10 mouse cellular contexts compared by ENCODE assay signal in genomic region chr17:8801083-8801854, GRCm38 (mm10).
A peak's percentile ranks its signal among the peaks of the same experiment; 100 is the strongest.
DNase-seq lines count a peak whose midpoint lies in the region; ATAC-seq lines count a peak whose summit lies in the region.
"Had no signal": no experiment of that assay in that cellular context is flagged by ENCODE, and none has a peak within 500 bp of the region (broad histone marks: within the 10 kb centered on the region; RNA-seq: fewer than 3 reads in every experiment).

No protein-coding gene starts in this region.

- H3K36me3 ChIP-seq in embryonic facial prominence, embryonic 15.5 days, result no peaks in the 10 kb centered on the region
- no peaks in the 10 kb centered on the region for H3K36me3 ChIP-seq in heart, embryonic 13.5 days
- H3K36me3 ChIP-seq in liver, embryonic 13.5 days, result no peaks in the 10 kb centered on the region
- H3K36me3 ChIP-seq in neural tube, embryonic 12.5 days, result no peaks in the 10 kb centered on the region

- H3K4me3 ChIP-seq in embryonic facial prominence, embryonic 15.5 days (replicated peaks), result peak overlapping the region; percentile 69
- H3K4me3 ChIP-seq in heart, embryonic 13.5 days, result peak overlapping the region; percentile 71
- H3K4me3 ChIP-seq in liver, embryonic 13.5 days (replicated peaks), result peak overlapping the region; percentile 54
- peak overlapping the region; percentile 77 for H3K4me3 ChIP-seq in neural tube, embryonic 12.5 days

- peaks cover 73% of the 10 kb centered on the region for H3K27me3 ChIP-seq in embryonic facial prominence, embryonic 15.5 days
- peaks cover 93% of the 10 kb centered on the region for H3K27me3 ChIP-seq in heart, embryonic 13.5 days (replicated peaks)
- peaks cover 89% of the 10 kb centered on the region for H3K27me3 ChIP-seq in liver, embryonic 13.5 days
- peaks cover 36% of the 10 kb centered on the region for H3K27me3 ChIP-seq in neural tube, embryonic 12.5 days (replicated peaks)
- H3K27me3 ChIP-seq: CH12.LX had no signal

- H3K27ac ChIP-seq in embryonic facial prominence, embryonic 15.5 days (replicated peaks), result peak overlapping the region; percentile 45; the same call in 1 of the 2 replicates
- no peak overlapping the region for H3K27ac ChIP-seq in heart, embryonic 13.5 days (replicated peaks)
- H3K27ac ChIP-seq in liver, embryonic 13.5 days, result no peak overlapping the region
- H3K27ac ChIP-seq in neural tube, embryonic 12.5 days, result peak overlapping the region; percentile 82
- H3K27ac ChIP-seq: macrophage had no signal

- peak; percentile 18 to 26 for DNase-seq in spleen, postnatal 10 days (ENCODE audit: low spot score in 2 of 2)
- no peak for DNase-seq in spleen, postnatal 14 days (ENCODE audit: low spot score in 2 of 2)
- peak; percentile 85 for DNase-seq in kidney, postnatal 10 days
- peak; percentile 33 for DNase-seq in liver, embryonic 13.5 days
- DNase-seq in thymus, postnatal 0 days (ENCODE audit: low spot score), result peak; percentile 44

- no peaks in the 10 kb centered on the region for H3K9me3 ChIP-seq in embryonic facial prominence, embryonic 15.5 days (replicated peaks)
- no peaks in the 10 kb centered on the region for H3K9me3 ChIP-seq in heart, embryonic 13.5 days
- H3K9me3 ChIP-seq in liver, embryonic 13.5 days (replicated peaks), result no peaks in the 10 kb centered on the region
- H3K9me3 ChIP-seq in neural tube, embryonic 12.5 days, result no peaks in the 10 kb centered on the region

- peak overlapping the region; percentile 55 for H3K9ac ChIP-seq in embryonic facial prominence, embryonic 15.5 days
- H3K9ac ChIP-seq in heart, embryonic 13.5 days, result peak overlapping the region; percentile 79
- peak overlapping the region; percentile 22; the same call in 1 of the 2 replicates for H3K9ac ChIP-seq in liver, embryonic 13.5 days
- H3K9ac ChIP-seq in neural tube, embryonic 12.5 days, result peak overlapping the region; percentile 90

- ATAC-seq in embryonic facial prominence, embryonic 15.5 days (ENCODE audit: insufficient number of reproducible peaks, low FRiP score, low TSS enrichment, low read depth), result peak; percentile 78
- peak; percentile 72 for ATAC-seq in heart, embryonic 13.5 days (ENCODE audit: extremely low read depth, insufficient number of reproducible peaks, low FRiP score, low TSS enrichment)
- peak; percentile 61 for ATAC-seq in liver, embryonic 13.5 days (ENCODE audit: low read depth)
- peak; percentile 81 for ATAC-seq in neural tube, embryonic 12.5 days (ENCODE audit: low FRiP score, low read depth)

- peaks cover 36% of the 10 kb centered on the region for H3K4me1 ChIP-seq in embryonic facial prominence, embryonic 15.5 days
- peaks cover 27% of the 10 kb centered on the region for H3K4me1 ChIP-seq in heart, embryonic 13.5 days
- peaks cover 5% of the 10 kb centered on the region; the same call in 1 of the 2 replicates for H3K4me1 ChIP-seq in liver, embryonic 13.5 days (replicated peaks)
- H3K4me1 ChIP-seq in neural tube, embryonic 12.5 days, result peaks cover 30% of the 10 kb centered on the region

- H3K4me2 ChIP-seq in embryonic facial prominence, embryonic 15.5 days (replicated peaks), result peak overlapping the region; percentile 95
- H3K4me2 ChIP-seq in heart, embryonic 13.5 days, result peak overlapping the region; percentile 96
- peak overlapping the region; percentile 69 for H3K4me2 ChIP-seq in liver, embryonic 13.5 days
- peak overlapping the region; percentile 94 for H3K4me2 ChIP-seq in neural tube, embryonic 12.5 days (replicated peaks)

- under 1% methylated on average over 27 of the region's 72 CpGs for WGBS in embryonic facial prominence, embryonic 15.5 days
- WGBS in heart, embryonic 13.5 days, result 2% methylated on average over 42 of the region's 72 CpGs
- WGBS in liver, embryonic 13.5 days (ENCODE audit: insufficient replicate concordance), result under 1% methylated on average over 48 of the region's 72 CpGs
- WGBS in neural tube, embryonic 12.5 days, result under 1% methylated on average over 47 of the region's 72 CpGs

Comparison
In these comparisons a context has a peak if more than half of its experiments do, and no peak if none do; other contexts are left out.
1. DNase-seq: peak in spleen, postnatal 10 days (2 of 2), kidney, postnatal 10 days (single experiment), liver, embryonic 13.5 days (single experiment) and thymus, postnatal 0 days (single experiment); none in spleen, postnatal 14 days (0 of 2).
2. H3K27ac ChIP-seq: peak in embryonic facial prominence, embryonic 15.5 days (single experiment) and neural tube, embryonic 12.5 days (single experiment); none in heart, embryonic 13.5 days (single experiment) and liver, embryonic 13.5 days (single experiment).
3. H3K9ac ChIP-seq: peak in every context shown above with its lines; median percentile 90 in neural tube, embryonic 12.5 days; 79 in heart, embryonic 13.5 days; 55 in embryonic facial prominence, embryonic 15.5 days; 22 in liver, embryonic 13.5 days.
4. Peak in every context shown above with its lines, with median percentiles within 50 percentile points of each other: ATAC-seq, H3K4me2 ChIP-seq and H3K4me3 ChIP-seq.